7 mouse cellular contexts compared by ENCODE assay signal in the genomic region with DNA sequence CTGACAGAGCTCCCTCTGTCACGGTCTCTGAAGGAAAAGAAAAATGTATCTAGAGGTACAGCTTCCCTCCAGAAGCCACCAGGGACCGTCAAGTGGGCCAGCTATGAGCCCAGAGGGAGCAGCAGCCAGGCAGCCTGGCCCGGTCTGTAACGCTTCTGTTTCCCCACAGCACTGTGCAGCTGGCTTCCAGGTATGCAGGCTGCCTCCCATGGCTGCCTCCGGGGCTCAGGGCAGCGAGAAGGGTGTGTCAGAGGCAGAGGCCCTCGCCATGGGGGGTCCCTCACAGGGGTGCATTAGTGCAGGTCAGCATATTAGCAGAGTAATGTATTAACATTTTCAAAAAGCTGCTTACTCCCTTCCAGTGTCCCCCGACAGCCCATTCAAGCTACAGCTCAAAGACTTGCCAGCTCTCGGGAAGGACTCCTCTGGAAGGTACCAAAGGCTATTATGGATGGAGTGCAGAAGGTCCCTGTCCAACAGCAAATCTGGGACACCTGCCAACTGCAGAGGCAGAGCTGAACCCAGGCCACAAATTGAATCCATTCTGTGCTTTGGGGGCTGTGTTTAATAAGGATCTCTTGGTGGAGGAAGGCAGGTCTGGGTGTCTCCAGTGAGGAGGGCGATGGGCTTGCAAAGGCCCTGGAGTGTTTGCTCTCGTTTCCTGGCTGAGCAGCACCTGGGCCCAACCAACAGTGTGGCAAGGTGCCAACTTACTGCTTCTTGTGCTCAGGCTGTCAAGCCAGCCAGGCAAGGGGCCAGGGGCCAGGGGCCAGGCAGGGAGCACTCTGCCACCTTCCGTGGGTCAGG. TPM values are rescaled to one million over a fixed set of nuclear protein-coding genes. Genes with fewer than 3 reads are reported as not detected.
DNase-seq lines count a peak whose midpoint lies in the region; ATAC-seq and TF ChIP-seq lines count a peak whose summit lies in the region.

No protein-coding gene starts in this region.

- peak; percentile 58 for DNase-seq in liver, adult 2 months (ENCODE audit: extremely low read depth, low read depth, low spot score)
- DNase-seq in liver, postnatal 0 days = no peak
- DNase-seq in kidney, adult 9 months = peak; percentile 87
- DNase-seq in left cerebral cortex, adult 9 months (ENCODE audit: low spot score in 2 of 2) = no peak

- H3K9ac ChIP-seq in liver, adult 2 months (ENCODE audit: low read depth, low read length) = no peak overlapping the region
- H3K9ac ChIP-seq in liver, postnatal 0 days (replicated peaks) = no peak overlapping the region
- H3K9ac ChIP-seq in embryonic facial prominence, embryonic 15.5 days = no peak overlapping the region
- H3K9ac ChIP-seq in neural tube, embryonic 14.5 days (replicated peaks; ENCODE audit: low read depth, low read length) = no peak overlapping the region

- TF ChIP-seq CTCF in liver, adult 2 months (IDR thresholded peaks at IDR 0.05; ENCODE audit: low read depth, low read length) = no peak
- TF ChIP-seq CTCF in liver, postnatal 0 days (IDR thresholded peaks at IDR 0.05; ENCODE audit: low read depth) = no peak

- peaks cover 7% of the 10 kb centered on the region; the same call in 1 of the 2 replicates for H3K36me3 ChIP-seq in liver, adult 2 months (ENCODE audit: control insufficient read depth, insufficient read depth, low read length)
- H3K36me3 ChIP-seq in liver, postnatal 0 days (replicated peaks; ENCODE audit: insufficient read depth, low read length) = peaks cover 64% of the 10 kb centered on the region
- peaks cover 64% of the 10 kb centered on the region for H3K36me3 ChIP-seq in embryonic facial prominence, embryonic 15.5 days
- H3K36me3 ChIP-seq in neural tube, embryonic 14.5 days (ENCODE audit: control insufficient read depth, insufficient read depth, low read length) = peaks cover 50% of the 10 kb centered on the region

- H3K27ac ChIP-seq in liver, adult 2 months (replicated peaks; ENCODE audit: insufficient read depth, low read depth, low read length) = no peak overlapping the region
- H3K27ac ChIP-seq in liver, postnatal 0 days (ENCODE audit: low read depth) = no peak overlapping the region
- peak overlapping the region; percentile 58; the same call in 1 of the 2 replicates for H3K27ac ChIP-seq in embryonic facial prominence, embryonic 15.5 days (replicated peaks)
- no peak overlapping the region for H3K27ac ChIP-seq in neural tube, embryonic 14.5 days (ENCODE audit: low read depth, low read length)

- no peak for TF ChIP-seq EP300 in liver, postnatal 0 days (IDR thresholded peaks at IDR 0.05; ENCODE audit: low read depth)

- no peak overlapping the region for H3K4me2 ChIP-seq in liver, postnatal 0 days (ENCODE audit: low read depth, low read length)
- no peak overlapping the region for H3K4me2 ChIP-seq in embryonic facial prominence, embryonic 15.5 days (replicated peaks)
- no peak overlapping the region for H3K4me2 ChIP-seq in neural tube, embryonic 14.5 days (ENCODE audit: low read depth, low read length)

- H3K27me3 ChIP-seq in liver, adult 2 months (ENCODE audit: control insufficient read depth, insufficient read depth, low read length) = no peaks in the 10 kb centered on the region
- H3K27me3 ChIP-seq in liver, postnatal 0 days (ENCODE audit: insufficient read depth, low read length) = no peaks in the 10 kb centered on the region
- H3K27me3 ChIP-seq in embryonic facial prominence, embryonic 15.5 days = no peaks in the 10 kb centered on the region
- no peaks in the 10 kb centered on the region for H3K27me3 ChIP-seq in neural tube, embryonic 14.5 days (ENCODE audit: control insufficient read depth, insufficient read depth, low read length)

- ATAC-seq in liver, postnatal 0 days = no peak
- ATAC-seq in embryonic facial prominence, embryonic 15.5 days (ENCODE audit: insufficient number of reproducible peaks, low FRiP score, low TSS enrichment, low read depth) = peak; percentile 14; the same call in 1 of the 2 replicates
- ATAC-seq in neural tube, embryonic 14.5 days (ENCODE audit: low read depth) = 0 out of 2 replicates have a peak, but pooled peaks have one; percentile 10
- ATAC-seq in CD4-positive, CD25-positive, alpha-beta regulatory T cell, adult 4 months = no peak

- TF ChIP-seq POLR2A in liver, adult 2 months (IDR thresholded peaks at IDR 0.05; ENCODE audit: extremely low read depth, insufficient read depth, low read length) = no peak

- no peaks in the 10 kb centered on the region for H3K9me3 ChIP-seq in liver, postnatal 0 days (ENCODE audit: low read length)
- no peaks in the 10 kb centered on the region for H3K9me3 ChIP-seq in embryonic facial prominence, embryonic 15.5 days (replicated peaks)
- H3K9me3 ChIP-seq in neural tube, embryonic 14.5 days (ENCODE audit: control insufficient read depth, low read length) = no peaks in the 10 kb centered on the region

- H3K4me3 ChIP-seq in liver, adult 2 months (ENCODE audit: insufficient read depth, low read depth, low read length) = no peak overlapping the region
- H3K4me3 ChIP-seq in liver, postnatal 0 days (ENCODE audit: low read depth, low read length) = no peak overlapping the region
- no peak overlapping the region for H3K4me3 ChIP-seq in embryonic facial prominence, embryonic 15.5 days (replicated peaks)
- H3K4me3 ChIP-seq in neural tube, embryonic 14.5 days (ENCODE audit: low read depth, low read length) = no peak overlapping the region

- WGBS in liver, adult 2 months = 62% methylated on average over 12 of the region's 12 CpGs
- WGBS in liver, postnatal 0 days (ENCODE audit: insufficient replicate concordance) = 79% methylated on average over 12 of the region's 12 CpGs
- 64% methylated on average over 12 of the region's 12 CpGs for WGBS in embryonic facial prominence, embryonic 15.5 days
- WGBS in neural tube, embryonic 14.5 days = 69% methylated on average over 12 of the region's 12 CpGs

- no peaks in the 10 kb centered on the region for H3K79me2 ChIP-seq in liver, adult 2 months (ENCODE audit: control insufficient read depth, insufficient read depth, low read length)

- no peaks in the 10 kb centered on the region; the same call in 1 of the 2 replicates for H3K4me1 ChIP-seq in liver, adult 2 months (ENCODE audit: control insufficient read depth, insufficient read depth, low read length)
- peaks cover 8% of the 10 kb centered on the region; the same call in 1 of the 2 replicates for H3K4me1 ChIP-seq in liver, postnatal 0 days (ENCODE audit: insufficient read depth)
- 0 out of 2 replicates have a peak, but pooled peaks cover 7% of the 10 kb centered on the region for H3K4me1 ChIP-seq in embryonic facial prominence, embryonic 15.5 days
- no peaks in the 10 kb centered on the region for H3K4me1 ChIP-seq in neural tube, embryonic 14.5 days (ENCODE audit: control insufficient read depth, insufficient read depth, low read length)

RNA-seq across cellular contexts. Expression of a gene that starts 6.6 kb away (rescaled TPM):
- 0.67 and 0.74 TPM in 2 replicates for total RNA-seq in liver, adult 2 months (2014; rRNA removed)
- polyA plus RNA-seq in liver, adult 2 months (2012; rRNA removed) = 0.76 and 1.7 TPM in 2 replicates
- 0.32 and 0.47 TPM in 2 replicates for polyA plus RNA-seq in liver, postnatal 0 days (2015; fragmentation: Nextera tagmentation; extraction: Ambion mirVana)
- 6.9 and 7.0 TPM in 2 replicates for polyA plus RNA-seq in embryonic facial prominence, embryonic 15.5 days (2015; fragmentation: Nextera tagmentation; extraction: Ambion mirVana)
- 4.8 and 5.2 TPM in 2 replicates for polyA plus RNA-seq in neural tube, embryonic 14.5 days (2014; fragmentation: Nextera tagmentation; extraction: Ambion mirVana)
- 1 to 10 TPM in 1 of 2 experiments, not detected in 1; 1.4 TPM for polyA plus RNA-seq in CD4-positive, CD25-positive, alpha-beta regulatory T cell, adult 4 months (2017; shearing (Covaris generic))

RNA-seq across cellular contexts. Expression of a gene that starts 11.2 kb away (rescaled TPM):
- total RNA-seq in liver, adult 2 months (2014; rRNA removed) = 5.2 and 8.5 TPM in 2 replicates
- 7.6 and 11.3 TPM in 2 replicates for polyA plus RNA-seq in liver, adult 2 months (2012; rRNA removed)
- 47.1 and 53.0 TPM in 2 replicates for polyA plus RNA-seq in liver, postnatal 0 days (2015; fragmentation: Nextera tagmentation; extraction: Ambion mirVana)
- polyA plus RNA-seq in embryonic facial prominence, embryonic 15.5 days (2015; fragmentation: Nextera tagmentation; extraction: Ambion mirVana) = 88.0 and 93.4 TPM in 2 replicates
- 37.0 and 49.9 TPM in 2 replicates for polyA plus RNA-seq in neural tube, embryonic 14.5 days (2014; fragmentation: Nextera tagmentation; extraction: Ambion mirVana)
- polyA plus RNA-seq in CD4-positive, CD25-positive, alpha-beta regulatory T cell, adult 4 months (2017; shearing (Covaris generic)) = 100 to 1,000 TPM in 1 of 2 experiments, 10 to 100 TPM in 1; 83.0 to 153 TPM

RNA-seq across cellular contexts. Expression of a gene that starts 21.2 kb away (rescaled TPM):
- not detected in 2 replicates for total RNA-seq in liver, adult 2 months (2014; rRNA removed)
- not detected in 2 replicates for polyA plus RNA-seq in liver, adult 2 months (2012; rRNA removed)
- not detected in 2 replicates for polyA plus RNA-seq in liver, postnatal 0 days (2015; fragmentation: Nextera tagmentation; extraction: Ambion mirVana)
- polyA plus RNA-seq in embryonic facial prominence, embryonic 15.5 days (2015; fragmentation: Nextera tagmentation; extraction: Ambion mirVana) = 0.20 and 0.28 TPM in 2 replicates
- polyA plus RNA-seq in neural tube, embryonic 14.5 days (2014; fragmentation: Nextera tagmentation; extraction: Ambion mirVana) = 0.50 and 0.79 TPM in 2 replicates
- polyA plus RNA-seq in CD4-positive, CD25-positive, alpha-beta regulatory T cell, adult 4 months (2017; shearing (Covaris generic)) = 1 to 10 TPM; 1.0 to 1.2 TPM

RNA-seq across cellular contexts. Expression of a gene that starts 56.7 kb away (rescaled TPM):
- total RNA-seq in liver, adult 2 months (2014; rRNA removed) = 0.18 TPM in 1 of 2 replicates, not detected in the other
- polyA plus RNA-seq in liver, adult 2 months (2012; rRNA removed) = 0.30 and 0.45 TPM in 2 replicates
- 14.1 and 14.6 TPM in 2 replicates for polyA plus RNA-seq in liver, postnatal 0 days (2015; fragmentation: Nextera tagmentation; extraction: Ambion mirVana)
- polyA plus RNA-seq in embryonic facial prominence, embryonic 15.5 days (2015; fragmentation: Nextera tagmentation; extraction: Ambion mirVana) = 923 and 969 TPM in 2 replicates
- polyA plus RNA-seq in neural tube, embryonic 14.5 days (2014; fragmentation: Nextera tagmentation; extraction: Ambion mirVana) = 109 and 229 TPM in 2 replicates
- not detected for polyA plus RNA-seq in CD4-positive, CD25-positive, alpha-beta regulatory T cell, adult 4 months (2017; shearing (Covaris generic))

Comparison
In these comparisons a context has a peak if more than half of its experiments do, and no peak if none do; other contexts are left out.
1. DNase-seq: peak in liver, adult 2 months (single experiment) and kidney, adult 9 months (single experiment); none in liver, postnatal 0 days (single experiment) and left cerebral cortex, adult 9 months (0 of 2).
2. ATAC-seq: peak in embryonic facial prominence, embryonic 15.5 days (single experiment) and neural tube, embryonic 14.5 days (single experiment); none in liver, postnatal 0 days (single experiment) and CD4-positive, CD25-positive, alpha-beta regulatory T cell, adult 4 months (single experiment).